Mouse (Mus musculus) adrenal gland, adult 2 months (tissue): ENCODE measurements at regions not wholly inside any gene's neighbourhood (a gene's known extent, or its start where the extent isn't known, plus 50 kb on each side); places are given as distances from the start of the nearest gene placed in this dataset.

Experiments
- DNase-seq: peaks from one replicate; pipeline ENCODE4 v3.0.0; 2021

GRCm38 (mm10) chr10:46905337-46905736 is 1327.7 kb downstream of the Hace1 start:
- DNase-seq: no peak

DNA sequence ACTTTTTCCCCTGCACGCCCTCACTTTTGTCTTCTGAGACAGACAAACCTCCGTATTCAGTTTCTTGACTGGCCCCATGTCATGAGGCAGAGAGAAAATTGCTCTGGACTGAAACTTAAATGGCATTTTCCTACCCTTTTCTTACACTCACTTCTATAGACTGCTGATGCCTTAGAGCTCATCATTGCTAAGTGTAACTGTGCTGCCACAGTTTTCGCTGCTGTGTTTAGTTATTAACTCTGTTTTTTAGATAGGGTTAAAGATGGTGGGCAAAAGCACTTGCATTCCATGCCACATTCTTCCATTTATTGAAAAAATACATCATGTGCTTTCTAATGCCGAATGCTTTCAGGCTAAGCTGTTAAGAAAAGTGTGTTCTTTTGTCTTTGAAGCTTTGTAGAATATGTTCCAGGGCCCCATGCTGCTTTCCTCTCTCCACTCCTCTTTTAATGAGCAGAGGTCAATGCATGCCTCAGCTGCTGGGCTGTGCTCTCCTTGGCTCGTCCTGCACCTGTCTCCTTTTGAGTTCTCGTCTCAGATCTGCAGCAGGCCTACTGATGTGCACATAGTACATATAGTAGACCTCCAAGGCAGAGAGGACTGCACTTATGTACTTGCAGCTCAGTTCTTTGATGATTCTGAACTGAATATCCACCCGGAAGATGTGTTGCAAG is 1345.0 kb downstream of the Hace1 start:
- no peak for DNase-seq

- no peak for DNase-seq
These were observed 1356.7 kb downstream of the Hace1 start for GRCm38 (mm10) chr10:46934311-46934710.

DNA sequence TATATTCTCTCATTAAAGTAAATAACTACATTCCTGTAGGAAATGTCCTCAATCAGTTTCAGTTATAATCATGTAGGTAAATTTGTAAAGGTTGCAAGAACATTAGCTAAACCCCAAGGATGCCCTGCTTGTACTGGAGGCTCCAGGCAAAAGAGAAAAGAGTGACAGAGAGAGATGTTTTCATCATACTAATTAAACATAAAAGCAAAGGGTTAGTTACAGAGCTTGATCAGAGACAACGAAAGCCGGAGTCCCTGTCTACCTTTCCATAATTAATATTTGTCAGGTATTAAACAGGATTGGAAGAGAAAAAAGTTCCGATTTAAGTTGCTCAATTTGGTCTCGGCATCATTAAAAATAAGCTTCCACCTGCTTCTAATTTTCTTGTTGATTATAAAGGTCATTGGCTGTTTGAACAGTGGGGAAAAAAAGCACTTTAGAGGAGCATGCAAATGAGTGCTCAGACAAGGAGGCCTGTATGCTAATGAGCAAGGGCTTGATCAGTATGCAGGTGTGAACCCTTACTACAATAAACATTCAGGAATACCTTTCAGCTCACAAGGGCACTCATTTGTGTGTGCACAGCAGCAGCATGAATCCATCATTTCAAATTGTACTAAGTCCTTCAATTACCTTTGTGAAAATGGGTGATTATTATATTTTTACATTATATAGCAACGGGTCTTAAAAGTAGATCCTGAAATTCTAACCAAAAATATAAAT is 1358.8 kb downstream of the Hace1 start:
- no peak for DNase-seq

DNA sequence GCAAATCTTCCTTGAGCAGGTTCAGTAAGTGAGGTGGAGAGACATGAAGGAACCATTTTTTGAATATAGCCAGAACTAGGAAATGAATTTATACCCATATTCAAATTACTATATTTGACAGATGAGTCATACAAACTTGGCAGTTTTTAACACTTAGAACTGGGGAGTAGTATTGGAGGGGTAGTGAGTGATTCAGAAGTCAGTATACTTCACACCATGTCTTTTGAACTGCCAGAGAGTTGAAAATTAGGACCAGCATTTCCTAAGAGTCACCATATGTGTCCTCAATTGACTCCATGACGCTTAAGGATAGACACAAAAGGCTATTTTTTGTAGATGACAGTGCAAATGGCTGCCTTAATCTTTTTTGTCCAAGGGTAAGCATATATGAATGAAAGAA is 1361.7 kb downstream of the Hace1 start:
- DNase-seq: no peak

- DNase-seq: no peak
These were observed 1362.2 kb downstream of the Hace1 start for GRCm38 (mm10) chr10:46939819-46940218.

- no peak for DNase-seq
These were observed 1375.3 kb downstream of the Hace1 start for GRCm38 (mm10) chr10:46952940-46953339.

- no peak for DNase-seq
These were observed 1377.1 kb downstream of the Hace1 start for GRCm38 (mm10) chr10:46954701-46955100.

- DNase-seq: no peak
These were observed 1402.8 kb downstream of the Hace1 start for GRCm38 (mm10) chr10:46980410-46980809.

DNA sequence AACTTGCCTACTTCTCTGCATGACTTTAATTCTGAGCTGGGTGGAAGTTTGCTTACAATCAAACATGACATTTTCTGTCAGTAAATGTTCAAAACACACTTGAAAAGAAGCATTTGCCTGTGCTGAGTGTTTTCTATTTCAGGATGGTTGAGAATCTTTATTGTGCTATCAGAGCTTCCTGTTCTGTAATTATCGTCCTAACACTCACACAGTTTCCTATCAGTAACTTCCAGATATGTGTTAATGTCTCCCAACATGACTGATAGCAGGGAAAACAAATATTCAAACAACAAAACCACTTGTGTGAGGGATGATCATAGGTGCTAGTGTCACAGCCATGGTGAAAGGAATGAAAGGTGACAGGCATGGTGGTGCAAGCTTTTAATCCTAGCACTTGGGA is 1422.1 kb downstream of the Hace1 start:
- no peak for DNase-seq

- DNase-seq: no peak
These were observed 1451.1 kb downstream of the Hace1 start for GRCm38 (mm10) chr10:47028765-47029164.

DNA sequence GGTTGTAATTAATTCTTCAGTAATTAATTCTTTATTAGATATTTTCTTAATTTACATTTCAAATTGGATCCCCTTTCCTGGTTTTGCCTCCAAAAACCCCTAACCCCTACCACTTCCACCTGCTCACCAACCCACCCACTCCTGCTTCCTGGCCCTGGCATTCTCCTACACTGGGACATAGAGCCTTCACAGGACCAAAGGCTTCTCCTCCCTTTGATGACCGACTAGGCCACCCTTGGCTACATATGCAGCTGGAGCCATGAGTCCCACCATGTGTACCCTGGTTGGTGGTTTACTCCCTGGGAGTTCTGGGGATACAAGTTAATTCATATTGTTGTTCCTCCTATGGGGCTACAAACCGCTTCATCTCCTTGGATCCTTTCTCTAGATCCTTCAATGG is 1477.0 kb downstream of the Hace1 start:
- no peak for DNase-seq

- DNase-seq: peak; percentile 5
These were observed 1524.9 kb downstream of the Hace1 start for GRCm38 (mm10) chr10:47102551-47102950.
